Mouse (Mus musculus): ENCODE results near the gene Npas3. TPM values are rescaled to one million over a fixed set of nuclear protein-coding genes. Genes with fewer than 3 reads are reported as not detected.

Gene Npas3
- total RNA-seq, 1 experiment from 2014 or later: not detected

- no peak for ATAC-seq (replicated peaks; ENCODE audit: insufficient number of reproducible peaks, low FRiP score, low TSS enrichment, poor library complexity, severe bottlenecking)
Measured at GRCm38 (mm10) chr12:53647282-53647681, 398.8 kb downstream of the Npas3 start.

- no peak for ATAC-seq (replicated peaks; ENCODE audit: insufficient number of reproducible peaks, low FRiP score, low TSS enrichment, poor library complexity, severe bottlenecking)
Measured at GRCm38 (mm10) chr12:53656301-53656700, 407.8 kb downstream of the Npas3 start.

- ATAC-seq (replicated peaks; ENCODE audit: insufficient number of reproducible peaks, low FRiP score, low TSS enrichment, poor library complexity, severe bottlenecking): no peak
Measured at GRCm38 (mm10) chr12:53664084-53664483, 415.6 kb downstream of the Npas3 start.

- ATAC-seq (replicated peaks; ENCODE audit: insufficient number of reproducible peaks, low FRiP score, low TSS enrichment, poor library complexity, severe bottlenecking): no peak
Measured at GRCm38 (mm10) chr12:53671846-53672245, 423.4 kb downstream of the Npas3 start.

GRCm38 (mm10) chr12:53677091-53677630 lies 428.7 kb downstream of the Npas3 start:
- ATAC-seq (replicated peaks; ENCODE audit: insufficient number of reproducible peaks, low FRiP score, low TSS enrichment, poor library complexity, severe bottlenecking): no peak

- ATAC-seq (replicated peaks; ENCODE audit: insufficient number of reproducible peaks, low FRiP score, low TSS enrichment, poor library complexity, severe bottlenecking): no peak
Measured at GRCm38 (mm10) chr12:53678166-53678565, 429.7 kb downstream of the Npas3 start.

GRCm38 (mm10) chr12:53679161-53679560 lies 430.7 kb downstream of the Npas3 start:
- ATAC-seq (replicated peaks; ENCODE audit: insufficient number of reproducible peaks, low FRiP score, low TSS enrichment, poor library complexity, severe bottlenecking): no peak

GRCm38 (mm10) chr12:53680501-53680900 lies 432.0 kb downstream of the Npas3 start:
- ATAC-seq (replicated peaks; ENCODE audit: insufficient number of reproducible peaks, low FRiP score, low TSS enrichment, poor library complexity, severe bottlenecking): no peak

GRCm38 (mm10) chr12:53682036-53682435 lies 433.6 kb downstream of the Npas3 start:
- no peak for ATAC-seq (replicated peaks; ENCODE audit: insufficient number of reproducible peaks, low FRiP score, low TSS enrichment, poor library complexity, severe bottlenecking)

- no peak for ATAC-seq (replicated peaks; ENCODE audit: insufficient number of reproducible peaks, low FRiP score, low TSS enrichment, poor library complexity, severe bottlenecking)
Measured at GRCm38 (mm10) chr12:53692471-53692870, 444.0 kb downstream of the Npas3 start.

- no peak for ATAC-seq (replicated peaks; ENCODE audit: insufficient number of reproducible peaks, low FRiP score, low TSS enrichment, poor library complexity, severe bottlenecking)
Measured at GRCm38 (mm10) chr12:53694346-53694745, 445.9 kb downstream of the Npas3 start.

GRCm38 (mm10) chr12:53695324-53695723 lies 446.8 kb downstream of the Npas3 start:
- ATAC-seq (replicated peaks; ENCODE audit: insufficient number of reproducible peaks, low FRiP score, low TSS enrichment, poor library complexity, severe bottlenecking): no peak

- ATAC-seq (replicated peaks; ENCODE audit: insufficient number of reproducible peaks, low FRiP score, low TSS enrichment, poor library complexity, severe bottlenecking): no peak
Measured at GRCm38 (mm10) chr12:53697645-53698044, 449.2 kb downstream of the Npas3 start.

- no peak for ATAC-seq (replicated peaks; ENCODE audit: insufficient number of reproducible peaks, low FRiP score, low TSS enrichment, poor library complexity, severe bottlenecking)
Measured at GRCm38 (mm10) chr12:53698483-53699227, 450.2 kb downstream of the Npas3 start.

- no peak for ATAC-seq (replicated peaks; ENCODE audit: insufficient number of reproducible peaks, low FRiP score, low TSS enrichment, poor library complexity, severe bottlenecking)
Measured at GRCm38 (mm10) chr12:53719896-53720295, 471.4 kb downstream of the Npas3 start.

- no peak for ATAC-seq (replicated peaks; ENCODE audit: insufficient number of reproducible peaks, low FRiP score, low TSS enrichment, poor library complexity, severe bottlenecking)
Measured at GRCm38 (mm10) chr12:53722156-53722555, 473.7 kb downstream of the Npas3 start.

GRCm38 (mm10) chr12:53722718-53723698 lies 474.5 kb downstream of the Npas3 start:
- no peak for ATAC-seq (replicated peaks; ENCODE audit: insufficient number of reproducible peaks, low FRiP score, low TSS enrichment, poor library complexity, severe bottlenecking)

- ATAC-seq (replicated peaks; ENCODE audit: insufficient number of reproducible peaks, low FRiP score, low TSS enrichment, poor library complexity, severe bottlenecking): no peak
Measured at GRCm38 (mm10) chr12:53729275-53729674, 480.8 kb downstream of the Npas3 start.

- no peak for ATAC-seq (replicated peaks; ENCODE audit: insufficient number of reproducible peaks, low FRiP score, low TSS enrichment, poor library complexity, severe bottlenecking)
Measured at GRCm38 (mm10) chr12:53738549-53739292, 490.2 kb downstream of the Npas3 start.
